Mouse (Mus musculus): Measurements from ENCODE around the gene Rnf4.

- TF ChIP-seq CTCF (IDR thresholded peaks at IDR 0.05; ENCODE audit: low read depth) = no peak
- no peak; the same call in 1 of the 2 replicates for TF ChIP-seq EP300 (IDR thresholded peaks at IDR 0.05; ENCODE audit: low read depth)
Observed at GRCm38 (mm10) chr5:34369341-34370021, 33.4 kb downstream of the Rnf4 start, which contains the start of gene Fam193a.

All from liver, postnatal 0 days (tissue).